Mouse (Mus musculus) olfactory bulb, adult 2 months (tissue): Measurements from ENCODE around the gene Rora. TPM values are rescaled to one million over a fixed set of nuclear protein-coding genes. Genes with fewer than 3 reads are reported as not detected.

Source experiments
- H3K27ac ChIP-seq: fragments of 200-500 bp; 2 replicates; pipeline ENCODE4 v1.5.1; 2012; ENCODE audit warnings: low read depth, low read length; ENCODE audit not compliant: insufficient read depth
- H3K4me1 ChIP-seq: fragments of 200-500 bp; 2 replicates; pipeline ENCODE4 v1.6.1; 2012; ENCODE audit warnings: low read length; ENCODE audit not compliant: control insufficient read depth, insufficient read depth
- H3K4me3 ChIP-seq: fragments of 200-500 bp; 2 replicates; pipeline ENCODE4 v1.5.1; 2012; ENCODE audit warnings: mild to moderate bottlenecking, low read depth, low read length, moderate library complexity; ENCODE audit not compliant: insufficient read depth
- CTCF ChIP-seq: fragments of 200-500 bp; IDR thresholded peaks from 2 replicates; pipeline ENCODE4 v1.5.1; 2012; ENCODE audit warnings: low read depth, mild to moderate bottlenecking, low read length, moderate library complexity; ENCODE audit not compliant: insufficient read depth
- POLR2A ChIP-seq: fragments of 200-500 bp; IDR thresholded peaks from 2 replicates; pipeline ENCODE4 v1.6.1; 2012; ENCODE audit warnings: mild to moderate bottlenecking, low read depth, low read length, moderate library complexity; ENCODE audit not compliant: insufficient read depth
- WGBS: fragments of 180-500 bp; shearing (Covaris S2); methylation state at CpG from one replicate; pipeline ENCODE4 v1.1.7; 2018; 5-methylcytosine and 5-hydroxymethylcytosine counted together
- polyA plus RNA-seq: library from polyadenylated mRNA; stranded (reverse); fragments of >200 nt; gene quantifications from 2 replicates; pipeline ENCODE4 v1.2.4, GENCODE M21; 2012; ENCODE audit warnings: low replicate concordance; ENCODE audit not compliant: missing spikeins, insufficient read depth, insufficient read length

Gene Rora
- polyA plus RNA-seq, 1 experiment = not detected

DNA sequence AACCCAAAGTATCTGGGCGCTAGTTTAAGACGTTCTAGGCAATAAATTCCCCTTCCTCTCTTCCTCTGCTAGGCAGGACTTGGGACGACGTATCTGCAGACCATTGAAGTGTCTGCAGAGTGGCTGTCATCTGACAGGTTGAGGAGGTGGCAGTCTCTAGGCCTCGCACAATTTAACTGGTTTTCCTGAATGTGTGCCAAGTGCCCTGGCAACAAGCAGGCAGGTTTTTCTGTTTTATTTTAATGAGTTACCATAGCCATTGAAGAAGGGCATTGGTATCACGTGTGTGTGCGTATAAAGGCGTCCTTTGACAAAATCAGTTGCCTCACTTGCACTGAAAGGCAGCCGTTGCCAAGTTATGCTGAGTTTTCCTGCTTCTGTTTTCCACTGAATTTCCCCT is 619.3 kb downstream of the Rora start:
- no peak overlapping the region for H3K27ac ChIP-seq
- TF ChIP-seq CTCF (no peak), POLR2A (no peak)
- H3K4me1 ChIP-seq = 0 out of 2 replicates have a peak, but pooled peaks cover 3% of the 10 kb centered on the region
- no peak overlapping the region for H3K4me3 ChIP-seq
- 73% methylated on average over 9 of the region's 9 CpGs for WGBS

- Histone ChIP-seq H3K4me1 (0 out of 2 replicates have a peak, but pooled peaks cover 3% of the 10 kb centered on the region), H3K27ac (no peak overlapping the region), H3K4me3 (no peak overlapping the region)
- no peak for TF ChIP-seq CTCF
- no peak for TF ChIP-seq POLR2A
- 68% methylated on average over 10 of the region's 10 CpGs for WGBS
These were observed 621.3 kb downstream of the Rora start for GRCm38 (mm10) chr9:69274766-69275485.

DNA sequence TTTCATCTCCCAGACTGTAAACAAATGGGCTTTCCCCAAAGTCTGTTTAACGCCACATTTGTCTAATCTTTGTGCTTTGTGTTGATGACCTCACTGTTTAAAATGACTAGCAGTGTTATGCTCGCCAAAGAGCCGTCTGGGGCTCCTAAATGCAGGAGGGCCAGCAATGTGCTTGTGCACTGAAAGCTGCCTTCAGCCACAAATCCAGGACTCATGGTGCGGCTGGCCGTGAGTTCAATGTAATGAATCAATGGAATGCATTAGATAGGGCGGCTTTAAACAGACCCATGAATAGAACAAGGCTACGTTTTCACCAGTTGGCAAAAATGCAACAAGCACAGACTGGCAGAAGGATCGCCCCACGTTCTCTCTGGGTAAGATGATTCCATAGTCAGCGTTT is 623.7 kb downstream of the Rora start:
- TF ChIP-seq POLR2A = no peak
- 0 out of 2 replicates have a peak, but pooled peaks cover 3% of the 10 kb centered on the region for H3K4me1 ChIP-seq
- no peak overlapping the region for H3K27ac ChIP-seq
- WGBS = 72% methylated on average over 10 of the region's 10 CpGs
- H3K4me3 ChIP-seq = no peak overlapping the region

GRCm38 (mm10) chr9:69285011-69285410 is 631.4 kb downstream of the Rora start:
- Histone ChIP-seq H3K27ac (no peak overlapping the region), H3K4me3 (no peak overlapping the region), H3K4me1 (0 out of 2 replicates have a peak, but pooled peaks cover 3% of the 10 kb centered on the region)
- no peak for TF ChIP-seq POLR2A
- TF ChIP-seq CTCF = no peak
- 95% methylated on average over 3 of the region's 3 CpGs for WGBS

GRCm38 (mm10) chr9:69288113-69288512 is 634.5 kb downstream of the Rora start:
- peaks cover 14% of the 10 kb centered on the region for H3K4me1 ChIP-seq
- WGBS = 86% methylated on average over 1 of the region's 1 CpGs
- H3K27ac ChIP-seq = no peak overlapping the region
- TF ChIP-seq POLR2A (no peak), CTCF (no peak)
- no peak overlapping the region for H3K4me3 ChIP-seq

GRCm38 (mm10) chr9:69288586-69288985 is 635.0 kb downstream of the Rora start:
- no peak overlapping the region for H3K27ac ChIP-seq
- 73% methylated on average over 5 of the region's 5 CpGs for WGBS
- H3K4me1 ChIP-seq = peaks cover 14% of the 10 kb centered on the region
- TF ChIP-seq CTCF (no peak), POLR2A (no peak)
- no peak overlapping the region for H3K4me3 ChIP-seq

DNA sequence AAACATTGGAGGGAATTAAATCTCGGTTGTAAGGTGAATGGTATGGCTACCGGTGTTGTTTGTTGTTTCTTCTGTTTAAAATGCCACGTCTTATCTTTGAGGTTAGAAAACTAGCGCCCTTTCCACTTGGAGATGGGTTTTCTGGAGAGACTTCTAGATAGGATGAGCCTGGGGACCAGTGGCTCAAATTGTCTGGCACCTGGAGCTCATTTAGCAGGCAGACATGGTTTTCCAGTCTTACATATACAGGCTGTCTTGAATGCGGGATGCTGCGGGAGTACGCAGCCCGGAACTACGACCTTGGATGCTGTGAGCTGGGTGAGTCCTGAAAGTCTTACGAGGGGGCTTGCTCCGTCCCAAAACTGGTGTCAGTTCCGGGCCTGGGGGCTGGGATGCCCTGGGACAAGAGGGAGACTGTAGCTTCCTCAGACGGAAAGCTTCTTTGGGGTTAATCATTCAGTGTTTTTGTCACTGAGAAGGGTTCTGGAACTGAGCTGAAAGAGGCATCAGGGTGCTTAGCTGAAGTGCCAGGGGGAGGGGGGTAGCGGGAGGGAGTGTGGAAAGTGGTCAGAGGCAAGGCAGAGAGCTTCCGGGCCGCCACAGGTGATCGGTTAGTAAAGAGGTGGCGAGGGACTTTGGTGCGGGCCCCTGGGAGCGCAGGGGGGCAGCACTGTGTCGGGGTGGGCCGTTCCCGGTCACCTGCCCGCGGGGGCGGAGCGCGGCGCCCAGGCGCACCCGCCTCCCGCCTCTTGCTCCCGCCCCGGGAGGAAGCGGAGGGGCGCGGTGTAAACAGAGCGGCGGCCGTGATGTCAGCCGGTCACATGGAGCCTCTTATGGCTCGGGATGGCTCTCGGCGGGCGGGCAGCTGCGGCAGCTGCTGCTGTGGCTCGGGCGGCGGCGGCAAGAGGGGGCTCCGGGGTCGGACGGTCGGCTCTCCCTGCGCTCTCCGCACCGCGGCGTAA is 635.8 kb downstream of the Rora start:
- TF ChIP-seq POLR2A = no peak; the same call in 1 of the 2 replicates
- peak; percentile 5; the same call in 1 of the 2 replicates for TF ChIP-seq CTCF
- WGBS = 4% methylated on average over 58 of the region's 59 CpGs
- no peak overlapping the region for H3K27ac ChIP-seq
- peak overlapping the region; percentile 81 for H3K4me3 ChIP-seq
- peaks cover 14% of the 10 kb centered on the region for H3K4me1 ChIP-seq

DNA sequence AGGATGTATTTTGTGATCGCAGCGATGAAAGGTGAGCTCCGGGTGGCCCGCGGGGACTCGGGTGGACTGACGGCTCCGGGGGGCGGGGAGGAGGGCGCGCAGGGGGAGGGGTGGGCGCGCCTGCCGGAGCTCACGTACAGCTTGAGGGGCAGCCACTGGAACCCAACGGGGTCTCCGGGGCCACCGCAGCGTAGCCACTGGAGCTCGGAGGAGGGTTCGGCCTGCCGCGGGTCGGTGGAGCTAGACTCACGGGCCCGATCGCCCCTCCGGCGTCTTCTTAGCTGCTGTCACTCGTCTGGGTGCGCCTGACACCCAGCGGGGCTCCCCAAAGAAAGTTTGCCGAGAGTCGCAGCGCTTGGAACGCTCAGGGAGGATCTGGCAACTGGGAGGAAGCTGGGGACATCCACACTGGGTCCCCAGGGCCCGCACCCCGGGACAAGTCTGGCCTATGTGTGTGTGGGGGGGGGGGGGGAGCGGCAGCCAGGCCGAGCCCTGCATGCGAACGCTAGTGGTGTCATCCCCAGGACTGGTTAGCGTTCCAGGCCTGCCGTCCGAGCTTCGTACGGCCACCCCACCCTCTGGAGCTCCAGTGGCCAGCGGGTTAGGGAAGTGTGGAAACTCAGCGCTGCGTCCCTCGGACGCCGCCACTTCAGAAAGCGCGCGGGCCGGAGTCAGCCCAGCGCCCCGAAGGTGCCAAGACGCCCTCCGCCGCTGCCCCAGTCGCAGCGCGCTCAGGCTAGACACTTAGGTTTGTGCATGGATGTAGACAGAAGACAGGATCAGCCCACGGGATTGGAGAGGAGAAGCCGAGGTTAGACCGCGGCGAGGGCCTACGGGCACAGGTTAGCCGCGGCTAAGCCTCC is 636.7 kb downstream of the Rora start:
- TF ChIP-seq CTCF (no peak), POLR2A (no peak)
- H3K27ac ChIP-seq = no peak overlapping the region
- peak overlapping the region; percentile 81 for H3K4me3 ChIP-seq
- WGBS = under 1% methylated on average over 72 of the region's 73 CpGs
- peaks cover 14% of the 10 kb centered on the region for H3K4me1 ChIP-seq
